Mouse (Mus musculus) heart, embryonic 11.5 days (tissue): ENCODE results near the gene Surf4. TPM values are rescaled to one million over a fixed set of nuclear protein-coding genes. Genes with fewer than 3 reads are reported as not detected.
A peak's percentile ranks its signal among the peaks of the same experiment; 100 is the strongest.

ENCODE experiments used
- ATAC-seq: fragments of 200-750 bp; cut with Nextera tagmentation; replicated peaks from 2 replicates; pipeline ENCODE4 v1.8.0; 2017; ENCODE audit warnings: moderate library complexity; ENCODE audit not compliant: insufficient number of reproducible peaks, low FRiP score, low TSS enrichment
- H3K27ac ChIP-seq: fragments of 300-500 bp; sonication (generic); 2 replicates; pipeline ENCODE4 v1.5.1; 2014; ENCODE audit warnings: mild to moderate bottlenecking, low read depth, low read length
- H3K27me3 ChIP-seq: fragments of 300-500 bp; sonication (generic); 2 replicates; pipeline ENCODE4 v1.6.1; 2014; ENCODE audit warnings: mild to moderate bottlenecking, low read length, mixed read lengths; ENCODE audit not compliant: control insufficient read depth, insufficient read depth
- H3K36me3 ChIP-seq: fragments of 300-500 bp; sonication (generic); 2 replicates; pipeline ENCODE4 v1.6.1; 2014; ENCODE audit warnings: mild to moderate bottlenecking, low read length, moderate library complexity, mixed read lengths; ENCODE audit not compliant: control insufficient read depth, insufficient read depth
- H3K4me1 ChIP-seq: fragments of 300-500 bp; sonication (generic); 2 replicates; pipeline ENCODE4 v1.6.1; 2014; ENCODE audit warnings: low read length; ENCODE audit not compliant: control insufficient read depth, insufficient read depth
- H3K4me2 ChIP-seq: fragments of 300-500 bp; sonication (generic); 2 replicates; pipeline ENCODE4 v1.6.1; 2014; ENCODE audit warnings: mild to moderate bottlenecking, moderate library complexity
- H3K4me3 ChIP-seq: fragments of 300-500 bp; sonication (generic); 2 replicates; pipeline ENCODE4 v1.5.1; 2014; ENCODE audit warnings: low read depth, low read length
- H3K9ac ChIP-seq: fragments of 300-500 bp; sonication (generic); 2 replicates; pipeline ENCODE4 v1.6.1; 2014; ENCODE audit warnings: mild to moderate bottlenecking, low read depth, low read length, moderate library complexity
- H3K9me3 ChIP-seq: fragments of 300-500 bp; sonication (generic); replicated peaks from 2 replicates; pipeline ENCODE4 v1.6.1; 2016; ENCODE audit warnings: low read length; ENCODE audit not compliant: control insufficient read depth
- WGBS: fragments of 180-500 bp; shearing (Covaris S2); extraction: QIAGEN DNeasy Blood & Tissue Kit; methylation state at CpG from one replicate; pipeline ENCODE4 v1.1.7; 2014; ENCODE audit not compliant: insufficient replicate concordance; 5-methylcytosine and 5-hydroxymethylcytosine counted together
- polyA plus RNA-seq: library from polyadenylated mRNA; unstranded; fragments of >200 nt; fragmentation: Nextera tagmentation; extraction: Ambion mirVana; gene quantifications from 2 replicates; pipeline ENCODE4 v1.2.1, GENCODE M21; 2014

Gene Surf4
- polyA plus RNA-seq, 1 experiment from 2014 or later = 197 TPM

- H3K27me3 ChIP-seq = no peaks in the 10 kb centered on the region
- WGBS = under 1% methylated on average over 74 of the region's 74 CpGs
- H3K4me3 ChIP-seq = peak within 1 kb of the TSS; percentile 93
- peak within 1 kb of the TSS; percentile 86 for H3K27ac ChIP-seq
- peak; percentile 92 for ATAC-seq
- peaks cover 32% of the 10 kb centered on the region for H3K36me3 ChIP-seq
- H3K4me2 ChIP-seq = peak within 1 kb of the TSS; percentile 82
- no peaks in the 10 kb centered on the region for H3K9me3 ChIP-seq
- peaks cover 17% of the 10 kb centered on the region for H3K4me1 ChIP-seq
- peak within 1 kb of the TSS; percentile 97 for H3K9ac ChIP-seq
Measured at GRCm38 (mm10) chr2:26910124-26910993, 23.4 kb downstream of the Surf4 start, which contains the start of the genes Med22 and Rpl7a. TSS of gene Med22 (minus strand) at chr2:26910677. TSS of gene Rpl7a (plus strand) at chr2:26910764.

- no peak overlapping the region for H3K27ac ChIP-seq
- H3K9me3 ChIP-seq = no peaks in the 10 kb centered on the region
- peak overlapping the region; percentile 93 for H3K4me3 ChIP-seq
- no peak for ATAC-seq
- peak overlapping the region; percentile 85 for H3K9ac ChIP-seq
- H3K4me2 ChIP-seq = peak overlapping the region; percentile 81
- H3K36me3 ChIP-seq = peaks cover 32% of the 10 kb centered on the region
- no peaks in the 10 kb centered on the region for H3K27me3 ChIP-seq
- peaks cover 17% of the 10 kb centered on the region for H3K4me1 ChIP-seq
Measured at GRCm38 (mm10) chr2:26909387-26909784, 24.3 kb downstream of the Surf4 start.

- Histone ChIP-seq H3K27me3 (no peaks in the 10 kb centered on the region), H3K36me3 (peaks cover 27% of the 10 kb centered on the region), H3K27ac (no peak overlapping the region), H3K9me3 (no peaks in the 10 kb centered on the region), H3K4me1 (peaks cover 20% of the 10 kb centered on the region), H3K4me3 (peak overlapping the region; percentile 93), H3K9ac (peak overlapping the region; percentile 30), H3K4me2 (peak overlapping the region; percentile 81)
- 82% methylated on average over 18 of the region's 18 CpGs for WGBS
- no peak for ATAC-seq
Measured at GRCm38 (mm10) chr2:26908710-26909386, 24.9 kb downstream of the Surf4 start.

- Histone ChIP-seq H3K27ac (no peak overlapping the region), H3K27me3 (no peaks in the 10 kb centered on the region), H3K4me1 (peaks cover 21% of the 10 kb centered on the region), H3K9me3 (no peaks in the 10 kb centered on the region), H3K36me3 (peaks cover 13% of the 10 kb centered on the region), H3K4me2 (no peak overlapping the region), H3K4me3 (no peak overlapping the region), H3K9ac (no peak overlapping the region)
- ATAC-seq = no peak
- WGBS = 70% methylated on average over 4 of the region's 4 CpGs
Measured at GRCm38 (mm10) chr2:26907109-26907508, 26.6 kb downstream of the Surf4 start.

GRCm38 (mm10) chr2:26906431-26906830 lies 27.3 kb downstream of the Surf4 start:
- Histone ChIP-seq H3K4me1 (peaks cover 22% of the 10 kb centered on the region), H3K27ac (no peak overlapping the region), H3K9ac (no peak overlapping the region), H3K27me3 (no peaks in the 10 kb centered on the region), H3K4me3 (no peak overlapping the region), H3K4me2 (no peak overlapping the region), H3K36me3 (peaks cover 10% of the 10 kb centered on the region; the same call in 1 of the 2 replicates), H3K9me3 (no peaks in the 10 kb centered on the region)
- no peak for ATAC-seq
- 90% methylated on average over 3 of the region's 3 CpGs for WGBS

- no peak for ATAC-seq
- Histone ChIP-seq H3K36me3 (peaks cover 10% of the 10 kb centered on the region; the same call in 1 of the 2 replicates), H3K27ac (no peak overlapping the region), H3K4me1 (peaks cover 22% of the 10 kb centered on the region), H3K9ac (no peak overlapping the region), H3K9me3 (no peaks in the 10 kb centered on the region), H3K4me3 (no peak overlapping the region), H3K27me3 (no peaks in the 10 kb centered on the region), H3K4me2 (no peak overlapping the region)
- 78% methylated on average over 2 of the region's 2 CpGs for WGBS
Measured at GRCm38 (mm10) chr2:26905936-26906335, 27.8 kb downstream of the Surf4 start.

- Histone ChIP-seq H3K36me3 (peaks cover 19% of the 10 kb centered on the region), H3K4me3 (peak overlapping the region; percentile 90), H3K4me2 (peak overlapping the region; percentile 86), H3K27me3 (no peaks in the 10 kb centered on the region), H3K9me3 (no peaks in the 10 kb centered on the region), H3K4me1 (peaks cover 15% of the 10 kb centered on the region), H3K9ac (peak overlapping the region; percentile 89), H3K27ac (peak overlapping the region; percentile 70)
- 16% methylated on average over 7 of the region's 7 CpGs for WGBS
- ATAC-seq = no peak
Measured at GRCm38 (mm10) chr2:26903311-26903710, 30.4 kb downstream of the Surf4 start.

- under 1% methylated on average over 41 of the region's 41 CpGs for WGBS
Measured at GRCm38 (mm10) chr2:26902467-26903220, 31.1 kb downstream of the Surf4 start, which contains the start of gene Surf6. TSS of gene Surf6 (minus strand) at chr2:26902879.

More at GRCm38 (mm10) chr2:26902467-26903220, 31.1 kb downstream of the Surf4 start, which contains the start of gene Surf6:
- Histone ChIP-seq H3K4me1 (peaks cover 15% of the 10 kb centered on the region), H3K36me3 (peaks cover 21% of the 10 kb centered on the region), H3K4me2 (peak within 1 kb of the TSS; percentile 86), H3K4me3 (peak within 1 kb of the TSS; percentile 90), H3K27ac (peak within 1 kb of the TSS; percentile 70), H3K9me3 (no peaks in the 10 kb centered on the region), H3K9ac (peak within 1 kb of the TSS; percentile 89), H3K27me3 (no peaks in the 10 kb centered on the region)
- peak; percentile 86 for ATAC-seq
